Mouse (Mus musculus) cerebellum, adult 11 months (tissue): Measurements from ENCODE around the gene Olfr1428.
"Not testable (repeated sequence)": the region's sequence is repeated elsewhere in the genome, so short reads cannot be mapped to it uniquely, and the experiment has no call there.

Source experiments
- DNase-seq: peaks from one replicate; pipeline ENCODE4 v3.0.0; 2022

The Olfr1428 gene

GRCm38 (mm10) chr19:12115797-12116196, at the start of gene Olfr1428:
TSS of gene Olfr1428 (minus strand) at chr19:12115897.
- DNase-seq, result no peak

- DNase-seq, result no peak
These were observed 29.8 kb upstream of the Olfr1428 start for GRCm38 (mm10) chr19:12145452-12145851.

GRCm38 (mm10) chr19:12143356-12143755, 27.7 kb upstream of the Olfr1428 start:
- DNase-seq, result no peak

DNA sequence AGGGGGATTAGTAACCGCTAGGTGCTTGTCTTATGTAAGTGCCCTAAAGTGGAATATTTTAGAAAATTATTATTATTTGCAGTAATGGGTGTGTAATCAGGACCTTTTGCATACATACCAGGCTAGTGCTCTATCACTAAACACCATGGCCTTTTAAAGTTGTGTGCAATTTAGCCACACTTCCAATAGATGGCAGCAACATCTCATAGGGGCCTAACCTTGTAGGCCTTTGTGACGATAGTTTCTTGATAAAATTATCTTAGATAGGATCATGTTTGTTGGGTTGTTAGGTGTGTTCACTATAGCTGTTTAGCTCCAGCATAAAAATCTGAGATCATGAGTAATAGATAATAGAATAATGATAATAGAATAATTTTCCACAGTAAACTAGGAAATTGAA, 18.6 kb upstream of the Olfr1428 start:
- DNase-seq, result no peak

DNA sequence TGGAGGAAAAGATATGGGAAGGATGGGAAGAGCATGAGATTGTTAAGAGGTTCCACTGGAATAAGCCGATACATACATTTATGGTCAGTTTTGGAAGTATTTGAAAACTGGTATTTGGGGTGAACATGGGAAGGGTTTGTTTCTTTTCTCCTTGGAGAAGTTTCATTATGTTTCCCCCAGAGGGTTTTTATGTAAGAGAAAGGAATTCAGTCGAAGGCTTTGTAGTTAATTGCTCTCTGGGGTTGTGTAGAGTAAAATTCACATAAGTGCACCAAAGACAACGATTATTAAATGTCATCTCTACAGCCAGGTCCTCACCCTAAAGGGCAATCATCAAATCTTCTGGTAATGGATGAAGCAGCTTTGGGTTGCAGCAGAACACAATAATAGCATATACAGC, 7.4 kb upstream of the Olfr1428 start, which contains the start of gene Olfr76:
Gene Olfr76, minus strand, starts transcription at position 101 of the 400 bp plus-strand sequence.
- DNase-seq, result no peak

GRCm38 (mm10) chr19:12116464-12116863, 767 bp upstream of the Olfr1428 start:
- DNase-seq, result no peak

GRCm38 (mm10) chr19:12113807-12114206, 1.9 kb downstream of the Olfr1428 start:
- DNase-seq, result no peak

DNA sequence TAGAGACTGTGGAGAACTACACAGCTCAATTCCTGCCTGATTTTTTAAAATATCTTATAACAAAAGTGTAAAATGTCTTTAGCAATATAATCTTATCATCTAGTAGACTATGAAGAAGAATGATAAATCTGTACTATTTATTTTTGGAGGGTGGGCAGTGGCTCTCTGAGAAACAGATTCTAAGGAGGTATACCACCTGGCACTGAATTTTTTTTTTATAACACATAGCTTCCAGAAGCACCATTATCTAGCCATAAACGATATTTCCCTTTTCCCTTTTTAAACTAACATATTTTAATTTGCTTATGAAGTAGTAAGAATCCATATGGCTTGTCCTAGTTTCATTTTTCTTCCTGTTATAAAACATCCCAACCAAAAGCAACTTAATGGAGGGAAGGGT, 11.2 kb downstream of the Olfr1428 start:
- no peak for DNase-seq

- no peak for DNase-seq
These were observed 12.5 kb downstream of the Olfr1428 start, which contains the start of gene Olfr1427 for GRCm38 (mm10) chr19:12103234-12103633. TSS of gene Olfr1427 (minus strand) at chr19:12103334.

DNA sequence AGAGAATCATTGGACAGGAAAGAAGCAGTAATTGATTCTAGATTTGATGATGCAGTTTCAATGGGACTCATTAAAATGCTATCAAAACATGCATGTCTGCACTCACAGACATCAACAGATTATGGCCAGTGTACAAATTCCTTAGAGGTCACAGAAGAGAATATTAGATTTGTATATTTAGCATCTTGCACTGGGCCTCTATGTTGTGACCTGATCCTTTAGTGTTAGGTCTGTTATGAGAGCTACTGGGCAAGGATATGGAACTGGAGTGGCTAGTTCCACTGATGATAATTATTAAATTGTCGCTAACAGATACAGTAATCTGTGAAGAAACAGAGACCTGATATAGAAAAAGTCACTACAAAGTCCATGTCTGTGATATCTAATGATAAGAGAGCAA, 23.8 kb downstream of the Olfr1428 start, which contains the start of gene Olfr1426:
Gene Olfr1426, minus strand, starts transcription at position 101 of the 400 bp plus-strand sequence.
- DNase-seq, result no peak

GRCm38 (mm10) chr19:12077631-12078030, 38.1 kb downstream of the Olfr1428 start, which contains the start of gene Olfr1425:
TSS of gene Olfr1425 (minus strand) at chr19:12077731.
- not testable (repeated sequence) for DNase-seq

GRCm38 (mm10) chr19:12069546-12069945, 46.2 kb downstream of the Olfr1428 start:
- DNase-seq, result not testable (repeated sequence)

GRCm38 (mm10) chr19:12067806-12068205, 47.9 kb downstream of the Olfr1428 start:
- DNase-seq, result not testable (repeated sequence)

- not testable (repeated sequence) for DNase-seq
These were observed 53.1 kb downstream of the Olfr1428 start, which contains the start of gene Olfr1424 for GRCm38 (mm10) chr19:12062582-12062981. TSS of gene Olfr1424 (minus strand) at chr19:12062682.
